20 mouse cellular contexts compared by ENCODE assay signal in genomic region chr4:8429771-8430170, GRCm38 (mm10).
"Had no signal": no experiment of that assay in that cellular context is flagged by ENCODE, and none has a peak within 500 bp of the region (broad histone marks: within the 10 kb centered on the region; RNA-seq: fewer than 3 reads in every experiment).

No protein-coding gene starts in this region.

- H3K27me3 ChIP-seq: hindbrain, embryonic 13.5 days; hindbrain, embryonic 15.5 days; limb, embryonic 13.5 days; limb, embryonic 15.5 days; liver, embryonic 12.5 days had no signal

- H3K4me2 ChIP-seq: hindbrain, embryonic 13.5 days; hindbrain, embryonic 15.5 days; limb, embryonic 13.5 days; limb, embryonic 15.5 days; liver, embryonic 12.5 days had no signal

- H3K4me3 ChIP-seq: heart, embryonic 10.5 days; hindbrain, embryonic 13.5 days; hindbrain, embryonic 15.5 days; limb, embryonic 13.5 days; limb, embryonic 15.5 days; liver, embryonic 12.5 days had no signal

- H3K36me3 ChIP-seq: heart, embryonic 10.5 days; hindbrain, embryonic 13.5 days; hindbrain, embryonic 15.5 days; limb, embryonic 13.5 days; limb, embryonic 15.5 days; liver, embryonic 12.5 days had no signal

- DNase-seq: gastrocnemius, postnatal 14 days; gastrocnemius, postnatal 36 days; heart, adult 18-20 months; heart, postnatal 14 days; heart, postnatal 36 days; kidney, adult 18-20 months; kidney, adult 8-10 months; kidney, postnatal 14 days; kidney, postnatal 36 days; layer of hippocampus, postnatal 36 days had no signal

- ATAC-seq: hindbrain, postnatal 0 days; intestine, embryonic 16.5 days; liver, embryonic 12.5 days had no signal

- H3K27ac ChIP-seq: heart, embryonic 10.5 days; hindbrain, embryonic 13.5 days; hindbrain, embryonic 15.5 days; hindbrain, postnatal 0 days; kidney, postnatal 0 days; limb, embryonic 13.5 days; limb, embryonic 15.5 days; liver, embryonic 12.5 days; liver, embryonic 14.5 days had no signal

- H3K9me3 ChIP-seq: heart, embryonic 10.5 days; hindbrain, embryonic 13.5 days; hindbrain, embryonic 15.5 days; limb, embryonic 13.5 days; limb, embryonic 15.5 days; liver, embryonic 12.5 days had no signal

- H3K9ac ChIP-seq: hindbrain, embryonic 13.5 days; hindbrain, embryonic 15.5 days; limb, embryonic 13.5 days; limb, embryonic 15.5 days; liver, embryonic 12.5 days; liver, embryonic 14.5 days had no signal

- H3K4me1 ChIP-seq: hindbrain, embryonic 15.5 days; limb, embryonic 13.5 days; limb, embryonic 15.5 days; liver, embryonic 12.5 days had no signal
